Mouse (Mus musculus): ENCODE data around the gene Gm34653. TPM values are rescaled to one million over a fixed set of nuclear protein-coding genes. Genes with fewer than 3 reads are reported as not detected.
"Not testable (repeated sequence)": the region's sequence is repeated elsewhere in the genome, so short reads cannot be mapped to it uniquely, and the experiment has no call there.

Gene Gm34653
- polyA plus RNA-seq, 1 experiment from 2014 or later, result not detected

GRCm38 (mm10) chr2:34803746-34804145 is 29.1 kb upstream of the Gm34653 start:
- Histone ChIP-seq H3K27me3 (ENCODE audit: insufficient read depth, poor library complexity, severe bottlenecking) (no peaks in the 10 kb centered on the region), H3K27ac (no peak overlapping the region), H3K9me3 (no peaks in the 10 kb centered on the region), H3K4me3 (peak overlapping the region; percentile 72), H3K36me3 (peaks cover 46% of the 10 kb centered on the region), H3K4me1 (replicated peaks) (peaks cover 31% of the 10 kb centered on the region)
- WGBS, result 75% methylated on average over 3 of the region's 3 CpGs
- DNase-seq (ENCODE audit: low spot score), result no peak

- WGBS, result 96% methylated on average over 2 of the region's 2 CpGs
- Histone ChIP-seq H3K27me3 (ENCODE audit: insufficient read depth, poor library complexity, severe bottlenecking) (no peaks in the 10 kb centered on the region), H3K27ac (no peak overlapping the region), H3K36me3 (peaks cover 50% of the 10 kb centered on the region), H3K9me3 (no peaks in the 10 kb centered on the region), H3K4me1 (replicated peaks) (peaks cover 27% of the 10 kb centered on the region), H3K4me3 (no peak overlapping the region)
- no peak for DNase-seq (ENCODE audit: low spot score)
Measured at GRCm38 (mm10) chr2:34804172-34804571, 28.6 kb upstream of the Gm34653 start.

- no peak for DNase-seq (ENCODE audit: low spot score)
- no peak overlapping the region for H3K27ac ChIP-seq
- WGBS, result 100% methylated on average over 1 of the region's 1 CpGs
- H3K9me3 ChIP-seq, result no peaks in the 10 kb centered on the region
- H3K36me3 ChIP-seq, result peaks cover 57% of the 10 kb centered on the region
- no peak overlapping the region for H3K4me3 ChIP-seq
- H3K27me3 ChIP-seq (ENCODE audit: insufficient read depth, poor library complexity, severe bottlenecking), result no peaks in the 10 kb centered on the region
- H3K4me1 ChIP-seq (replicated peaks), result peaks cover 22% of the 10 kb centered on the region
Measured at GRCm38 (mm10) chr2:34804815-34805214, 28.0 kb upstream of the Gm34653 start.

GRCm38 (mm10) chr2:34805364-34805950 is 27.4 kb upstream of the Gm34653 start:
- Histone ChIP-seq H3K4me3 (no peak overlapping the region), H3K27me3 (ENCODE audit: insufficient read depth, poor library complexity, severe bottlenecking) (no peaks in the 10 kb centered on the region), H3K4me1 (replicated peaks) (peaks cover 16% of the 10 kb centered on the region), H3K9me3 (no peaks in the 10 kb centered on the region), H3K27ac (no peak overlapping the region), H3K36me3 (peaks cover 63% of the 10 kb centered on the region)
- WGBS, result 94% methylated on average over 10 of the region's 10 CpGs
- no peak for DNase-seq (ENCODE audit: low spot score)

GRCm38 (mm10) chr2:34808057-34808456 is 24.8 kb upstream of the Gm34653 start:
- Histone ChIP-seq H3K9me3 (no peaks in the 10 kb centered on the region), H3K27ac (no peak overlapping the region), H3K36me3 (peaks cover 89% of the 10 kb centered on the region), H3K4me1 (replicated peaks) (peaks cover 15% of the 10 kb centered on the region), H3K27me3 (ENCODE audit: insufficient read depth, poor library complexity, severe bottlenecking) (no peaks in the 10 kb centered on the region), H3K4me3 (no peak overlapping the region)
- 93% methylated on average over 2 of the region's 2 CpGs for WGBS
- DNase-seq (ENCODE audit: low spot score), result no peak

GRCm38 (mm10) chr2:34809568-34809967 is 23.2 kb upstream of the Gm34653 start:
- no peak for DNase-seq (ENCODE audit: low spot score)
- WGBS, result 88% methylated on average over 1 of the region's 1 CpGs
- H3K27ac ChIP-seq, result no peak overlapping the region
- H3K36me3 ChIP-seq, result peaks cover 95% of the 10 kb centered on the region
- no peak overlapping the region for H3K4me3 ChIP-seq
- no peaks in the 10 kb centered on the region for H3K27me3 ChIP-seq (ENCODE audit: insufficient read depth, poor library complexity, severe bottlenecking)
- H3K9me3 ChIP-seq, result no peaks in the 10 kb centered on the region
- H3K4me1 ChIP-seq (replicated peaks), result peaks cover under 1% of the 10 kb centered on the region; the same call in 1 of the 2 replicates

- WGBS, result 94% methylated on average over 3 of the region's 3 CpGs
- no peak overlapping the region for H3K4me3 ChIP-seq
- peaks cover 95% of the 10 kb centered on the region for H3K36me3 ChIP-seq
- no peaks in the 10 kb centered on the region for H3K27me3 ChIP-seq (ENCODE audit: insufficient read depth, poor library complexity, severe bottlenecking)
- no peak overlapping the region for H3K27ac ChIP-seq
- H3K9me3 ChIP-seq, result no peaks in the 10 kb centered on the region
- H3K4me1 ChIP-seq (replicated peaks), result no peaks in the 10 kb centered on the region
- DNase-seq (ENCODE audit: low spot score), result no peak
Measured at GRCm38 (mm10) chr2:34810775-34811174, 22.0 kb upstream of the Gm34653 start.

GRCm38 (mm10) chr2:34812706-34813105 is 20.1 kb upstream of the Gm34653 start:
- Histone ChIP-seq H3K4me1 (replicated peaks) (no peaks in the 10 kb centered on the region), H3K4me3 (no peak overlapping the region), H3K27me3 (ENCODE audit: insufficient read depth, poor library complexity, severe bottlenecking) (no peaks in the 10 kb centered on the region), H3K27ac (no peak overlapping the region), H3K9me3 (no peaks in the 10 kb centered on the region), H3K36me3 (peaks cover 97% of the 10 kb centered on the region)
- no peak for DNase-seq (ENCODE audit: low spot score)
- 87% methylated on average over 7 of the region's 7 CpGs for WGBS

GRCm38 (mm10) chr2:34815893-34816292 is 16.9 kb upstream of the Gm34653 start:
- peaks cover 94% of the 10 kb centered on the region for H3K36me3 ChIP-seq
- not testable (repeated sequence) for H3K4me1 ChIP-seq (replicated peaks)

GRCm38 (mm10) chr2:34818492-34818891 is 14.3 kb upstream of the Gm34653 start:
- H3K36me3 ChIP-seq, result peaks cover 84% of the 10 kb centered on the region
- DNase-seq (ENCODE audit: low spot score), result no peak
- H3K27ac ChIP-seq, result no peak overlapping the region
- H3K4me3 ChIP-seq, result no peak overlapping the region
- H3K4me1 ChIP-seq (replicated peaks), result no peaks in the 10 kb centered on the region
- WGBS, result 89% methylated on average over 2 of the region's 2 CpGs
- H3K27me3 ChIP-seq (ENCODE audit: insufficient read depth, poor library complexity, severe bottlenecking), result no peaks in the 10 kb centered on the region
- no peaks in the 10 kb centered on the region for H3K9me3 ChIP-seq

More at GRCm38 (mm10) chr2:34815893-34816292, 16.9 kb upstream of the Gm34653 start:
- 99% methylated on average over 2 of the region's 2 CpGs for WGBS
- not testable (repeated sequence) for H3K9me3 ChIP-seq; H3K27me3 ChIP-seq (ENCODE audit: insufficient read depth, poor library complexity, severe bottlenecking); DNase-seq (ENCODE audit: low spot score); H3K27ac ChIP-seq; H3K4me3 ChIP-seq

- Histone ChIP-seq H3K27ac (peak within 1 kb of the TSS; percentile 90), H3K4me3 (peak within 1 kb of the TSS; percentile 89), H3K9me3 (peaks cover 7% of the 10 kb centered on the region; the same call in 1 of the 2 replicates), H3K27me3 (ENCODE audit: insufficient read depth, poor library complexity, severe bottlenecking) (peaks cover 6% of the 10 kb centered on the region; the same call in 1 of the 2 replicates), H3K36me3 (peaks cover 16% of the 10 kb centered on the region), H3K4me1 (replicated peaks) (peaks cover 21% of the 10 kb centered on the region)
- DNase-seq (ENCODE audit: low spot score), result peak; percentile 95
- under 1% methylated on average over 57 of the region's 57 CpGs for WGBS
Measured at GRCm38 (mm10) chr2:34825827-34826459, 6.9 kb upstream of the Gm34653 start, which contains the start of gene Fbxw2. Gene Fbxw2 (minus strand): TSS chr2:34826311.

- peak; percentile 26 for DNase-seq (ENCODE audit: low spot score)
- peaks cover 21% of the 10 kb centered on the region for H3K4me1 ChIP-seq (replicated peaks)
- peak overlapping the region; percentile 90 for H3K27ac ChIP-seq
- peak overlapping the region; percentile 89 for H3K4me3 ChIP-seq
- peaks cover 11% of the 10 kb centered on the region for H3K36me3 ChIP-seq
- WGBS, result 34% methylated on average over 20 of the region's 21 CpGs
- H3K27me3 ChIP-seq (ENCODE audit: insufficient read depth, poor library complexity, severe bottlenecking), result peaks cover 6% of the 10 kb centered on the region; the same call in 1 of the 2 replicates
- peaks cover 7% of the 10 kb centered on the region; the same call in 1 of the 2 replicates for H3K9me3 ChIP-seq
Measured at GRCm38 (mm10) chr2:34826460-34827231, 6.2 kb upstream of the Gm34653 start.

GRCm38 (mm10) chr2:34827591-34827990 is 5.2 kb upstream of the Gm34653 start:
- Histone ChIP-seq H3K27me3 (ENCODE audit: insufficient read depth, poor library complexity, severe bottlenecking) (peaks cover 6% of the 10 kb centered on the region; the same call in 1 of the 2 replicates), H3K4me3 (no peak overlapping the region), H3K27ac (no peak overlapping the region), H3K9me3 (peaks cover 7% of the 10 kb centered on the region; the same call in 1 of the 2 replicates), H3K36me3 (peaks cover 2% of the 10 kb centered on the region), H3K4me1 (replicated peaks) (peaks cover 21% of the 10 kb centered on the region)
- 85% methylated on average over 4 of the region's 4 CpGs for WGBS
- DNase-seq (ENCODE audit: low spot score), result no peak
